Mouse (Mus musculus) monocyte, adult 5-6 weeks (primary cell): ENCODE data around the gene Umodl1. TPM values are rescaled to one million over a fixed set of nuclear protein-coding genes. Genes with fewer than 3 reads are reported as not detected.

Experiments used
- ATAC-seq: fragments of 153-309, 156-312 bp; replicated peaks from 2 replicates; pipeline ENCODE4 v1.8.0; 2017; ENCODE audit warnings: mild to moderate bottlenecking; ENCODE audit not compliant: low TSS enrichment, insufficient number of reproducible peaks, severe bottlenecking, poor library complexity, low FRiP score
- total RNA-seq: library from RNA; stranded (forward); fragments of 200-1000, 200-491, 200-594 nt; gene quantifications from 3 replicates; pipeline ENCODE4 v1.2.3, GENCODE M21; 2017

The Umodl1 gene
- total RNA-seq, result not detected in 3 replicates

- ATAC-seq, result no peak
Observed at GRCm38 (mm10) chr17:30954340-30954739, at the start of gene Umodl1. Umodl1 (plus strand) TSS chr17:30954640.

- ATAC-seq, result no peak
Observed at GRCm38 (mm10) chr17:30907577-30907976, 46.9 kb upstream of the Umodl1 start.

GRCm38 (mm10) chr17:30910866-30911731, 43.3 kb upstream of the Umodl1 start:
- ATAC-seq, result no peak

- no peak for ATAC-seq
Observed at GRCm38 (mm10) chr17:30911732-30912088, 42.7 kb upstream of the Umodl1 start.

- no peak for ATAC-seq
Observed at GRCm38 (mm10) chr17:30912536-30912935, 41.9 kb upstream of the Umodl1 start.

GRCm38 (mm10) chr17:30914264-30914663, 40.2 kb upstream of the Umodl1 start:
- ATAC-seq, result no peak

GRCm38 (mm10) chr17:30923566-30923965, 30.9 kb upstream of the Umodl1 start:
- no peak for ATAC-seq

- ATAC-seq, result no peak
Observed at GRCm38 (mm10) chr17:30930827-30931226, 23.6 kb upstream of the Umodl1 start.

- ATAC-seq, result no peak
Observed at GRCm38 (mm10) chr17:30932836-30933235, 21.6 kb upstream of the Umodl1 start.

- ATAC-seq, result no peak
Observed at GRCm38 (mm10) chr17:30935301-30935700, 19.1 kb upstream of the Umodl1 start.

- no peak for ATAC-seq
Observed at GRCm38 (mm10) chr17:30938554-30938953, 15.9 kb upstream of the Umodl1 start.

- ATAC-seq, result no peak
Observed at GRCm38 (mm10) chr17:30948382-30948781, 6.1 kb upstream of the Umodl1 start.

- ATAC-seq, result no peak
Observed at GRCm38 (mm10) chr17:30950780-30951179, 3.7 kb upstream of the Umodl1 start.

GRCm38 (mm10) chr17:30951600-30951999, 2.8 kb upstream of the Umodl1 start:
- no peak for ATAC-seq

- ATAC-seq, result no peak
Observed at GRCm38 (mm10) chr17:30961936-30962592, 7.6 kb downstream of the Umodl1 start.

- ATAC-seq, result no peak
Observed at GRCm38 (mm10) chr17:30962880-30963279, 8.4 kb downstream of the Umodl1 start.

GRCm38 (mm10) chr17:30969983-30970382, 15.5 kb downstream of the Umodl1 start:
- no peak for ATAC-seq

GRCm38 (mm10) chr17:30971877-30972276, 17.4 kb downstream of the Umodl1 start:
- no peak for ATAC-seq

- no peak for ATAC-seq
Observed at GRCm38 (mm10) chr17:30973332-30973731, 18.9 kb downstream of the Umodl1 start.

- no peak for ATAC-seq
Observed at GRCm38 (mm10) chr17:30977290-30977689, 22.9 kb downstream of the Umodl1 start.
